Mouse (Mus musculus) lung, postnatal 0 days (tissue): ENCODE results near the gene Samsn1.

Source experiments
- CTCF ChIP-seq: IDR thresholded peaks from 2 replicates; pipeline ENCODE4 v1.5.1; 2016; ENCODE audit warnings: antibody characterized with exemption, mild to moderate bottlenecking
- EP300 ChIP-seq: IDR thresholded peaks from 2 replicates; pipeline ENCODE4 v1.6.1; 2016; ENCODE audit warnings: antibody characterized with exemption, mild to moderate bottlenecking, control low read depth

DNA sequence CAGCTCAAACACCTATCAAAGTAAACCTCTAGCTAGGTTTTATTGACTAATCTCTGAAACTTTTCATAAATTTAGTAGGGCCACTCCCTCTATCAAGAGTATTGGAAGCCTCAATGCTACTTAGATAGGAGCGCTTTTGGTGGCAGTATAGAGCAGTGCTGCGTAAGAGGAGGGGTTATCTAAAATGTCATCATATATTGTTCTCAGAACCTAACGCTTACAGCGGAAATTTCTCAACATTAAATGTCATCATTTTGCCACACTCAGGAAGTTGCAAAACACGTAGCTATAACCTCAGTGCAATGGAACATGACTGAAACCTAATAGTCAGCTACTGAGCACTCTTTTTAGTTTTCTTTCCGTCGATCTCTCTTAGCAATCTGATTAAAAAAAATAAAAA, 166.7 kb downstream of the Samsn1 start:
- TF ChIP-seq CTCF: no peak
- TF ChIP-seq EP300: peak; percentile 69
